Mouse (Mus musculus) liver, embryonic 16.5 days (tissue): ENCODE measurements around the gene Trim24. TPM values are rescaled to one million over a fixed set of nuclear protein-coding genes. Genes with fewer than 3 reads are reported as not detected.

Experiments used
- ATAC-seq: fragments of 200-750 bp; cut with Nextera tagmentation; 2 replicates; pipeline ENCODE4 v1.8.0; 2017; ENCODE audit warnings: low read depth, mild to moderate bottlenecking, moderate number of reproducible peaks, moderate library complexity
- H3K27ac ChIP-seq: fragments of 300-500 bp; sonication (generic); 2 replicates; pipeline ENCODE4 v1.5.1; 2014; ENCODE audit warnings: mild to moderate bottlenecking, low read length
- H3K27me3 ChIP-seq: fragments of 300-500 bp; sonication (generic); 2 replicates; pipeline ENCODE4 v1.6.1; 2014; ENCODE audit warnings: low read depth, low read length, mixed read lengths; ENCODE audit not compliant: control insufficient read depth, insufficient read depth
- H3K36me3 ChIP-seq: fragments of 300-500 bp; sonication (generic); 2 replicates; pipeline ENCODE4 v1.6.1; 2014; ENCODE audit warnings: mild to moderate bottlenecking; ENCODE audit not compliant: control insufficient read depth, insufficient read depth
- H3K4me1 ChIP-seq: fragments of 300-500 bp; sonication (generic); 2 replicates; pipeline ENCODE4 v1.6.1; 2014; ENCODE audit warnings: low read depth, low read length, mixed read lengths; ENCODE audit not compliant: control insufficient read depth
- H3K4me2 ChIP-seq: fragments of 300-500 bp; sonication (generic); 2 replicates; pipeline ENCODE4 v1.6.1; 2014; ENCODE audit warnings: low read depth, low read length, mixed read lengths
- H3K4me3 ChIP-seq: fragments of 300-500 bp; sonication (generic); 2 replicates; pipeline ENCODE4 v1.5.1; 2014; ENCODE audit warnings: low read depth, mild to moderate bottlenecking, low read length
- H3K9ac ChIP-seq: fragments of 300-500 bp; sonication (generic); 2 replicates; pipeline ENCODE4 v1.6.1; 2014; ENCODE audit warnings: low read depth, low read length
- H3K9me3 ChIP-seq: fragments of 300-500 bp; sonication (generic); replicated peaks from 2 replicates; pipeline ENCODE4 v1.6.1; 2016; ENCODE audit warnings: low read length; ENCODE audit not compliant: control insufficient read depth
- WGBS: fragments of 180-500 bp; shearing (Covaris S2); extraction: QIAGEN DNeasy Blood & Tissue Kit; methylation state at CpG from one replicate; pipeline ENCODE4 v1.1.7; 2014; ENCODE audit not compliant: insufficient replicate concordance; 5-methylcytosine and 5-hydroxymethylcytosine counted together
- polyA plus RNA-seq: library from polyadenylated mRNA; unstranded; fragments of >200 nt; fragmentation: Nextera tagmentation; extraction: Ambion mirVana; gene quantifications from 2 replicates; pipeline ENCODE4 v1.2.1, GENCODE M21; 2015

The Trim24 gene
- polyA plus RNA-seq, 1 experiment from 2014 or later: 3.0 TPM

- Histone ChIP-seq H3K4me3 (no peak overlapping the region), H3K27me3 (no peaks in the 10 kb centered on the region), H3K36me3 (no peaks in the 10 kb centered on the region), H3K9me3 (no peaks in the 10 kb centered on the region), H3K4me2 (no peak overlapping the region), H3K27ac (no peak overlapping the region), H3K4me1 (no peaks in the 10 kb centered on the region), H3K9ac (no peak overlapping the region)
- 75% methylated on average over 6 of the region's 6 CpGs for WGBS
- ATAC-seq: no peak
Observed at GRCm38 (mm10) chr6:37936498-37936897, 65.9 kb downstream of the Trim24 start.

GRCm38 (mm10) chr6:37951306-37951705, 80.7 kb downstream of the Trim24 start:
- no peak overlapping the region for H3K4me2 ChIP-seq
- H3K27ac ChIP-seq: no peak overlapping the region
- ATAC-seq: no peak
- WGBS: 85% methylated on average over 6 of the region's 6 CpGs
- H3K27me3 ChIP-seq: no peaks in the 10 kb centered on the region
- peaks cover 9% of the 10 kb centered on the region for H3K36me3 ChIP-seq
- no peaks in the 10 kb centered on the region for H3K4me1 ChIP-seq
- no peak overlapping the region for H3K9ac ChIP-seq
- H3K4me3 ChIP-seq: no peak overlapping the region
- no peaks in the 10 kb centered on the region for H3K9me3 ChIP-seq

GRCm38 (mm10) chr6:37967386-37967785, 96.8 kb downstream of the Trim24 start:
- WGBS: 87% methylated on average over 4 of the region's 4 CpGs
- H3K27me3 ChIP-seq: no peaks in the 10 kb centered on the region
- no peak overlapping the region for H3K9ac ChIP-seq
- H3K36me3 ChIP-seq: peaks cover 3% of the 10 kb centered on the region
- no peak overlapping the region for H3K4me3 ChIP-seq
- ATAC-seq: no peak
- no peak overlapping the region for H3K4me2 ChIP-seq
- no peak overlapping the region for H3K27ac ChIP-seq
- no peaks in the 10 kb centered on the region for H3K4me1 ChIP-seq
- H3K9me3 ChIP-seq: no peaks in the 10 kb centered on the region

- Histone ChIP-seq H3K4me3 (no peak overlapping the region), H3K27me3 (no peaks in the 10 kb centered on the region), H3K36me3 (no peaks in the 10 kb centered on the region), H3K4me2 (no peak overlapping the region), H3K9ac (no peak overlapping the region), H3K9me3 (no peaks in the 10 kb centered on the region), H3K27ac (no peak overlapping the region), H3K4me1 (no peaks in the 10 kb centered on the region)
- WGBS: 6% methylated on average over 6 of the region's 6 CpGs
- ATAC-seq: no peak
Observed at GRCm38 (mm10) chr6:38007459-38007858, 136.8 kb downstream of the Trim24 start.

- Histone ChIP-seq H3K36me3 (no peaks in the 10 kb centered on the region), H3K27me3 (no peaks in the 10 kb centered on the region), H3K9me3 (no peaks in the 10 kb centered on the region), H3K9ac (no peak overlapping the region), H3K4me1 (no peaks in the 10 kb centered on the region), H3K27ac (no peak overlapping the region), H3K4me2 (no peak overlapping the region), H3K4me3 (no peak overlapping the region)
- ATAC-seq: no peak
- 63% methylated on average over 2 of the region's 2 CpGs for WGBS
Observed at GRCm38 (mm10) chr6:38012829-38013228, 142.2 kb downstream of the Trim24 start.

Other genes starting within 250 kb of the Trim24 start
- gene Svopl, start 176.2 kb downstream of the Trim24 start, polyA plus RNA-seq: 0.05 TPM in 2 replicates
- not detected in 2 replicates for gene Tmem213, start 238.4 kb downstream of the Trim24 start, polyA plus RNA-seq